Mouse (Mus musculus) layer of hippocampus, adult 2 months (tissue): ENCODE data around the gene Sez6l. TPM values are rescaled to one million over a fixed set of nuclear protein-coding genes. Genes with fewer than 3 reads are reported as not detected.
"Not testable (repeated sequence)": the region's sequence is repeated elsewhere in the genome, so short reads cannot be mapped to it uniquely, and the experiment has no call there.

Experiments
- DNase-seq, 2 experiments: peaks; one replicate each; pipeline ENCODE4 v3.0.0; 2022; ENCODE audit warnings: low spot score in 2 of 2
- H3K27ac ChIP-seq: fragments of 200-600 bp; 2 replicates; pipeline ENCODE4 v1.8.1; 2022
- H3K4me3 ChIP-seq: fragments of 200-600 bp; 2 replicates; pipeline ENCODE4 v1.8.1; 2022; ENCODE audit warnings: mild to moderate bottlenecking
- CTCF ChIP-seq: fragments of 200-600 bp; conservative IDR thresholded peaks from 2 replicates; pipeline ENCODE4 v1.8.1; 2022; ENCODE audit warnings: antibody characterized with exemption, mild to moderate bottlenecking, moderate library complexity
- total RNA-seq, 2 experiments: library from RNA; stranded (reverse); gene quantifications; 2 replicates each; pipeline ENCODE4 v1.2.3; 2021

Gene Sez6l
- total RNA-seq, 2 experiments from 2014 or later, result 233 to 235 TPM

DNA sequence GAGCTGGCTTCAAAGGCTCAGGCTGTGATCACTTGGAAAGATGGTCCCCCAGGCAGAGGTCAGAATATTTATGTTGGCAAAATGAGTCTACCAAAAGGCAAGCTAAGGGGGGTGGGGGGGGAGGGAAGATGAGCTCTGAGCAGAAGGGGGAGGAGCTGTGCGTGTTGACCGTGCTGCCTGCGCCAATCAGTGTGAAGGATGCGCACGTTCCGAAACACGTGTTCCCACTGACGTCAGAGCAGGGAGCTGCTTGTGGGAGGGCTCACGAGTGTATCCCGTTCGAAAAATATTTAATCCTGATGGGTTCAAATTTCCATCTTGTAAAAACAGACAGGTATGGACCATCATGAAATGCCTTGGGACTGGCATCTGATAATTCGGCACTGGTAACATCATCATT lies 157.4 kb downstream of the Sez6l start:
- Histone ChIP-seq H3K4me3 (no peak overlapping the region), H3K27ac (peak overlapping the region; percentile 14; the same call in 1 of the 2 replicates)
- no peak for TF ChIP-seq CTCF
- no peak for DNase-seq

GRCm38 (mm10) chr5:112418023-112418422 lies 159.0 kb downstream of the Sez6l start:
- no peak for TF ChIP-seq CTCF
- no peak for DNase-seq
- peak overlapping the region; percentile 55; the same call in 1 of the 2 replicates for H3K27ac ChIP-seq
- H3K4me3 ChIP-seq, result no peak overlapping the region

DNA sequence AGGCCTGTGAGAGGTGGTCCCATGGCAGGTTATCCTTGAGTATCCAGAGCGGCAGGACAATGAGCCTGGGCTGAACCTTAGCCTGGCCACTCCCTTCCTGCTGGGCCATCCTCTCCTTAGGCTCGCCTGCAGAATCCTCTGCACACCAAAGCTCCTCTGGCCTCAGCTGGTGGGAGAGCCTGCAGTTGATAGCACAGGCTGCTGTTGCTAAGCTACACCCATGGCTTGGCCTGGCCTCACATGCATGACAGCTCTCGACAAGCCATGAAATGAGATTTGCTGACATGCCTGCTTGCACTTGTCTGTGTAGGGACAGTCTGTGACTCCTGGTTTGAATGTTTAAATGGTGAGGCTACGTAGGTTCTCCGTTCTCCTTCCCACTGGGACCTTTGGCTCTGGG lies 160.3 kb downstream of the Sez6l start:
- peak overlapping the region; percentile 55; the same call in 1 of the 2 replicates for H3K27ac ChIP-seq
- H3K4me3 ChIP-seq, result no peak overlapping the region
- no peak for DNase-seq
- TF ChIP-seq CTCF, result no peak

GRCm38 (mm10) chr5:112412781-112413180 lies 164.2 kb downstream of the Sez6l start:
- H3K27ac ChIP-seq, result peak overlapping the region; percentile 95; the same call in 1 of the 2 replicates
- not testable (repeated sequence) for DNase-seq, H3K4me3 ChIP-seq

DNA sequence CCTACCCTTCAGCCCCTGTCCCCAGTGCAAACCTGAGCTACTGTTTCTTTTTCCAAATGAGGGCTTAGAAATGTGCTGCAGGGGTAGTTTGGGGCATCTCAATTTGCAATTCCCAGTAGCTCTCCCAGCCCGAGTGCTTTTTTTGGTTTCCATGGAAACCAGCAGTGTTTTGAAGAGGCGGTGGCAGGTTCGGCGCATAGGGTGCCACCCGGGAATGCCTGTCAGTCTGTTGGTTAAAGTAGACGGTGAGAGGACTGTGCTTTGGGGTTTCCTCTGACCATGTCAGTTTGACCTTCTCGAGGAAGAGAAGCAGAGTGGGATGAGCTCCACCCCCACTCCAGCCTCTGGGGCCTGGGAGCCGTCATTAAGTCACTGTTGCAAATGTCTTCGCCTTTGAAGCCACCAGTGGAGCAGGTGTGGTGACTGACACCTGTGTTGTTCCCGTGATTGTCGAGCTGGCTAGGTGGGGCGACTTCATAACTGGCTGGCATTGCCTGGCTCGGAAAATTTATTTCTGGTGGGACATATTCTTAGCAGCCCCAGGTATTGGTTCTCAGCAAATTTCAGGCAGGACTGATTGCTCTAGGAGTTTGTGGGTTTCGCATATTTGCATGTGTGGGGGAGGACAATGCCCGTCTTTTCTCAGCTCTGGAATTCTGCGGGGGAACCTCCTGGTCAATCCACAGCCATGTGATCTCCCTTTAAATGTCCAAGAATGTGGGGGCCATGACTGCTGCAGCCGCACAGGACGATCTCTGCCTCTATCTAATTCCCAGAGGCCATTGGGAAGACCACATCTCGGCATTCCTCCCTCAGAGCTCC lies 165.3 kb downstream of the Sez6l start:
- H3K4me3 ChIP-seq, result peak overlapping the region; percentile 20
- H3K27ac ChIP-seq, result peak overlapping the region; percentile 95
- DNase-seq, result peak; percentile 68 to 78
- TF ChIP-seq CTCF, result no peak

DNA sequence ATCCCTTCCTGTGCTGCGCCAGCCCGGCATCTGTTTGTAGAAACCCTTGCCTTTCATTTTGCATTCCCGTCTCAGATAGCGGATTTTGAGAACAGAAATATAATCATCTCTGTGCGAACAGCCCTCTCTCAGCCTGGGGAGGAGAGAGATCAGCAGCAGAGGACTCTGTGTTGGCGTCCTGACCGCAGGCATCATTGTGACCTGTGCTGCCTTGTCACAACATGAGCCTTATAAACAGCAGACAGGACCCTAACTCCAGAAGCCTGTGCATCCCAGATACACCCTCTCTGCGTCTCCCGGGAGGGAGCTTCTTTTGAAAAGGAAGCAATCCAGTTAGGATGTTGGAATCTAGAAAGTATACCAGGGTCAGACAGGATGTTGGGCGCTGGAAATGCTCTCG lies 165.9 kb downstream of the Sez6l start:
- no peak for TF ChIP-seq CTCF
- Histone ChIP-seq H3K4me3 (peak overlapping the region; percentile 17), H3K27ac (peak overlapping the region; percentile 95)
- DNase-seq, result no peak

GRCm38 (mm10) chr5:112409274-112409673 lies 167.7 kb downstream of the Sez6l start:
- peak overlapping the region; percentile 95 for H3K27ac ChIP-seq
- no peak for TF ChIP-seq CTCF
- DNase-seq, result no peak

GRCm38 (mm10) chr5:112406017-112406416 lies 171.0 kb downstream of the Sez6l start:
- H3K27ac ChIP-seq, result no peak overlapping the region
- no peak for TF ChIP-seq CTCF
- H3K4me3 ChIP-seq, result no peak overlapping the region
- DNase-seq, result no peak

More at GRCm38 (mm10) chr5:112409274-112409673, 167.7 kb downstream of the Sez6l start:
- H3K4me3 ChIP-seq, result no peak overlapping the region

DNA sequence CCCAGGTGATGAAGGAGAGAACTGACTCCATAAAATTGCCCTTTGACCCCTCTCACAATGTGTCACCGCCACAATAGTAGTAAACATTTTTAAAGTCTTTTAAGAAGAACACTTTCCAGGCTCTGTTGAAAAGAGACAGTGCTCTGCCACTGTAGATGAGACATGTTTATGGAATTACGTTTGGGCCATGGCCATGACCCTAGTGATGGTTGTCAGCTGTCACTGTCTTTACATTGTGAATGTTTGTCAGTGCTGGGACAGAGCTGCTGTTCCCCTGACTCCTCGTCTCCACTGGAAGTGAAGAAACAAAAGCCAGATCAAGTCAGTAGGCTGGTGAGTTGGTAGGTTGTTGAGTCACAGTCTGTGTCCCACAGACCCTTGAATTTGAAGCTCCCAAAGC lies 174.5 kb downstream of the Sez6l start:
- no peak for TF ChIP-seq CTCF
- Histone ChIP-seq H3K27ac (no peak overlapping the region), H3K4me3 (no peak overlapping the region)
- DNase-seq, result no peak

GRCm38 (mm10) chr5:112399284-112399683 lies 177.7 kb downstream of the Sez6l start:
- no peak for TF ChIP-seq CTCF
- H3K4me3 ChIP-seq, result no peak overlapping the region
- no peak overlapping the region for H3K27ac ChIP-seq
- DNase-seq, result no peak

DNA sequence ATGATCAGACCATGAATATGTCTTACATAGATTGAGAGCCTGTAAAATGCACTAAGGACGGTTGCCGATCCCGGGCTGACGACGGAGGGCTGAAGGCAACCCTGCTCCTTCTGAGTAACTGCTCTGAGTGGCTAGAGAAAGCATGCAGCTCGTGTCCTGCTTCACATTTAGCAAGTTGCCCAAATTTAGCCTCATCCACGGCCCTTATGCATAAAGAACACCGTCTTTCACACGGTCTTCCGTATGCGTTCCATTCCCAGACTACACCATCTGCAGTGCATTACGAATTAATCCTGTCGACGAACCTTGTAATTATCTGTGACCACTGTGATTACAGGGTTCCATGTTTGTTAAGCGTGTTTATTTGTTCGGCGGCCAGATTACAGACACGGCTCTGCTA lies 180.9 kb downstream of the Sez6l start:
- no peak for TF ChIP-seq CTCF
- peak overlapping the region; percentile 98 for H3K27ac ChIP-seq

DNA sequence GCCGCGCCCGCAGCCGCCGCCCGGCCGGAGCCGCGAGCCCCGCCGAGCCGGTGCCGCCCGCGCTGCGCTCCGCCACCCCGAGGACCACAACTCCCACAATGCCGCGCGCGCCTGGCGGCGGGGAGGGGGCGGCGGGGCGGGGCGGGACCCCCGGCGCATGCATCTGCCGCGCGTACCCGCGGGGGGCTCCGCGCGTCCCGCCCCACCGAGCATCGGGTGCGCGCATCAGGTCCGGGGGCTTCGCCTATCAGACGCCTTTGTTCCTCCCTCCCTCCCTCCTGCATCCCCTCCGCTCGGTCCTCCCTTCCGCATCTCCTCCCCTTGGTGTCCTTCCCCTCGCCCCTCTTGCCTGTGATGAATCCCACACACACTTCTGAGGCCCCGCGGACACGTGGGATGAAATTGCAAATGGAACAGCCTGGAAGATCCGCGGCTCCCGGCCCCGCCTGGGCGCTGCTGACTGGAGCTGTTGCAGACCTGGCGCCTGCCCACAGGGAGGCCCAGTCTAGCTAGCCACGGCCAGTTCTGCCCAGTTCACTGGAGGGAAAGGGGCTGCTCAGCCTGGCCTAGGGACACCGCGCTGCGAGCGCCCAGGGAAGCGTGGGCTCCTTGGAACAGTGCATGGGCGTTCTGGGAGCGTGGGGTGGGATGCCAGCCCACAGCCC lies 182.1 kb downstream of the Sez6l start, which contains the start of gene Asphd2:
Gene Asphd2 (minus strand): TSS at position 88 of the 665 bp plus-strand sequence.
- TF ChIP-seq CTCF, result peak; percentile 50
- Histone ChIP-seq H3K27ac (peak within 1 kb of the TSS; percentile 98), H3K4me3 (peak within 1 kb of the TSS; percentile 53)
- DNase-seq, result peak; percentile 77 to 87

More for the DNA sequence above, 180.9 kb downstream of the Sez6l start:
- DNase-seq, result no peak
- no peak overlapping the region for H3K4me3 ChIP-seq

- H3K27ac ChIP-seq, result peak overlapping the region; percentile 98
- no peak for DNase-seq
- peak overlapping the region; percentile 53 for H3K4me3 ChIP-seq
- TF ChIP-seq CTCF, result no peak
Observed at GRCm38 (mm10) chr5:112394415-112394763, 182.6 kb downstream of the Sez6l start.
